Mouse (Mus musculus) left cerebral cortex, postnatal 4 days (tissue): ENCODE measurements around the gene Creb5. TPM values are rescaled to one million over a fixed set of nuclear protein-coding genes. Genes with fewer than 3 reads are reported as not detected.

Experiments
- DNase-seq: peaks from one replicate; pipeline ENCODE4 v3.0.0-alpha.2; 2022
- intact Hi-C: fragments of 180-260 bp; cut with DNase I; formaldehyde crosslinking; loops from one replicate; pipeline ENCODE4 v1.15.1; 2025
- total RNA-seq, 2 experiments: library from RNA; stranded (reverse); gene quantifications; 2 replicates each; pipeline ENCODE4 v1.2.3; 2021

The Creb5 gene
- total RNA-seq, 2 experiments from 2014 or later, result 4.2 to 5.4 TPM

DNA sequence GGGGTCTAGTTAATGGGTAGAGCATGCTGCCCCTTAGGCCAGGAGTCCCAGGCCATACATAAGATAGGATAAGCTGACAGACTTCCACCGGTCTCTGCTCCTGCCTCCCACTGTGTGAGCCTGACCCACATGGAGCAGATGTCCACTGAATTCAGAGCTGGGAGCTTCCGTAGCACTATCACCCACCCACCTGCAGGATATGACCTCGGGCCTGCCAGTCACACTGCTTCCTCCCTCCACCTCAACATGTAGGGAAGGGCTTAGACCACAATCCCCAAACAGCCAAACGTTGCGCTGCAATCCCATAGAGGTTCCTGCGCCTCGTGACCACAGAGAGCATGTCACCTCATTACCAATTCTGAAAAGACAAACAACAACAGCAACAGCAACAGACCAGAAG, 293.3 kb downstream of the Creb5 start:
- no peak for DNase-seq
- intact Hi-C loops, result no loop called here

DNA sequence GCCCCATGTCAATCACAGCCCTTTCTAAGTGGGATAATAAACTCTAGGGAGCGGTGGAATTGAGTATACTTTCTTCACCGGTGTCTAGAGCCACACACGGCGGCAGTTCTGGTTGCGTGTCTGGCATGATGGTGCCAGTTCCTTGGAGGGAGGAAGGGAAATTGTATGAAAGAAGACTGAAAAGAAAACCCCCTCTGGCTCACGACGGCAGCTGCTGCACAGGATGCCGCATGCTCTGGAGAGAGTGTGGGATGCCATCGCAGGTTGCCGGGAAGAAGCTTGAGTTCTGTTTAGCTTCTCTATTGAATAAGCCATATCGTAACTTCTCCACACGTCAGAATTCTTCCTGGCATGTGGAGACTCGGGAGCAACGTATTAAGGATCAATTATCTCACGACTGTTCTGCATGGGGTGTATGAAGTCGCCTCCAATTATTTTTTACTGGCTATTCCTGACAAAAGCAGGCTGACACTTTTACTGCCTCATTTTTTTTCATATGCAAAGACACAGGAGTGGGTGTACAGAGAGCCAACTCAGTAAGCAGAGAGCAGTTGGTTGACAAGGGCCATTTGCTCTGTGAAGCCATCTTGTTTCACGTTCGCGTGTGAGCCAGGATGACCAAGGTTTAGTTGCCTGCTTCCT, 296.3 kb downstream of the Creb5 start:
- DNase-seq, result peak; percentile 24
- intact Hi-C loops, result no loop called here

DNA sequence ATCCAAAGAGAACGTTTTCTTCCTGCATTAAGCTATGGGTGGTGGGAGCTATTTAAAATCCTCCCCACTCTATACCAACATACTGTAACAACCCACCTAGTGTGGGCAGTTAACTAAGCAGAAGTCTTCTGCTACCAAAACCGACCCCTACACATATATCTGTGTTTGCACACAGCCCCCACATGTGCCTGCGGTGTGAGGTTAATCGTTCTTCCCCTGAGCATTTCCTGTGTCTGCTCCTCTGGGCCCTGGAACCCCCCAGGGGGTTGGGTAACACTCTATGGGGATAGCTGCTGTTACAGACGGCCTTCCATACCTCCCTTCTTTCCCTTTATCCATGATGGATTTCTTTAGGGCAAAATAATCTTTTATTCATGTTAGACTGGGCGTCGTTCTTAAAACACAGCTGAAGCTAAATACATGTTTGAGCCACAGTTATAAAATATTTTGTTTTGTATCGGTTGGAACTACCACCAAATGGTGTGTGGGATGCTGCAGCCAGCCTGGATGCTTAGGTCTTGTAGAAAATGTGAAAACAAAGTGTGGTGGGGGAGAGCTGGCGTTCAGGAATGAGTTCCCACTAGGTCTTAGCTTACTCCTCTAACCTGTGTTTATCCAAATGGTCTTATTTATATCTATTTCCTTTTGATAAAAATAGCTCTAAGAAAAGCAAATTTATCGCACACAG, 297.8 kb downstream of the Creb5 start:
- intact Hi-C loops, result no loop called here

DNA sequence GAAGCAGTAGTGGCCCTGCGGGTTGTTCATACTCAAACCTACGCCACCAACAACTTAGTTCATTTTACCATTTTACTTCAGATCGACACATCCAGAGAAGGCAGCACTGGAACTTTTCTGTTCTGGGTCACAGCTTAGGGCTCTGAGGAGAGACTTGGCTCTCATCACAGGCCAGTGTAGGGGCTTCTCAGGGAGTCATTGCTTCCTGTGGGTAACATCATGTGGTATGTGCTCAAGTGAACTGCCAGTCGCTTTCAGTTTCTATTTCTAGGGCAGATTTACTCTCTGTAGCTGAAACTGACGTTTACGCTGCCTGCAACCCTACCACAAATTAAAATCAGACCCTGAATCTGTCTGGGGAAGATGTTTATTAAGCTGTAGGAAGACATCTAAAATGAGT, 302.7 kb downstream of the Creb5 start:
- no peak for DNase-seq
- intact Hi-C loops, result no loop called here

More for the DNA sequence above, 297.8 kb downstream of the Creb5 start:
- no peak for DNase-seq

DNA sequence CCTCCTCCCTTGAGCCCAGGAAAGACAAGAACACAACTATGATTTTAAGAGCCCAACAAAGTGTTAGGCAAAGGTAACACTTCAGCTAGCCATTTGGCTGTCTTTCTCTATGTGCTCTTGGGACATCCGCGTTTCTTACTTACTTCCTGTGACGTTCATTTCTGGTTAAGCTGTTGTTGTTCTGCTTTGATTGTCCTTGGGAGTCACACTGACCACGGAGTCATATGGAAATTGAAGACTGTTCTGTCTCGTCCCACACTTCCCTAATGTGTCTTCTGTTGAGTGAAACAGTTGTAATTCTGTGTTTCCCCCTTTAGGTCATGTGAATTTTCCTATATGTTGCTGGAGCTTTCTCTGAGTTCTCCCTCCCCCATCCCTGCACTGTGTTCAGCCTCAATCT, 305.2 kb downstream of the Creb5 start:
- intact Hi-C loops, result no loop called here
- DNase-seq, result no peak

DNA sequence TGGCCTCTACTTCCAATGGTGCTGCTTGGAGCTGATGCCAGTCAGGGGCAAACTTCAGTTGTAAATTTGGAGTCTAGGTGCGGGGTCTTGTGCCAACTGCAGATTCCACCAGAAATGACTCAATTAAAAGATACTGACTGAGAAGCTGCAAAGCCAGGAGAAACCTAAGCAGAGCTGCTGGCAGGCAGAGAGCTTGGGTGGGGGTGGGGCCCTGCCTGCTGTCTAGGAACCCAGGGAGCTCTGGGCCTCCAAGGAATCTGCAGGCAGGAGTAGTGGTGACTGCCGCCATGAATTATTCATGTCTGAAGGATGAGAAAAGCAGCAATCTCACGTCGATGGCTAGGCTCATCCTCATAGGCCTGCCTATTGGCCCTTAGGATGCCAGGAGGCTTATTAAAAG, 306.5 kb downstream of the Creb5 start:
- DNase-seq, result peak; percentile 14
- intact Hi-C loops, result no loop called here

DNA sequence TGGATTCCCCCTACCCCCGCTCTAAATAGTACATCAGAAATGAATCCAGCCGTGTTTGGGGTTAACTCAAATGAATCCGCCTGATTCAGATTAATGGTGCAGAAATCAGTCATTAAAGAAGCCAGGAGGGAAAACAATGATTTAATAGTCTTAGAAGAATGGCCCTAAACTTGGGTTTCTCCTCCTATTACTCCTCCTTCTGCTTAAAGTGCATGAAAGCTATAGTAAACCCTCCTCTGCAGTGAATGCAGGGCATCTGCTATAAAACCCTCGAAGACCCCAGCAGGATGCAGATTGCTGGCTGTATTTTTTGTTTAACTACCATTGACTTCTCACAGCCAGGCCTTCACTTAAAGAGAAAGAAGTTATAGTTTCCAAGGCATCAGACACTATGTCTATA, 307.2 kb downstream of the Creb5 start:
- intact Hi-C loops, result no loop called here
- DNase-seq, result no peak

DNA sequence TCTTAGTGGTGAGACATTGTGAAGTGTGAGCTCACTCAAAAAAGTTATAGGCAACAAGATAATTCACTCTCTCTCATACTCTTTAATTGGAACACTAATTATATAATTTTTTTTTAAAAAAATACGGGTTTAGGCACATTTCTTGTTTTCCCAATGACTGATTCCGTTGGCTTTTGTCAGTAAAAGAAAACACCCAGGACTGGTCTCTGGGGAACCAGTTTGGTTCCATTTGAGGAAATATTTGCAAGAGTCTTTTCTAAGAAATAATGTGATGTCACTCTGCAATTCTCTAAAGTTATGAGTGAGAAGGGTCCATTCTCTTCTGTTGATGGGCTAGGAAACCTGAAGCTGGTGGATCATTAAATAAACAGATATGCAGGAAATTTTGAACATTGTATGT, 309.3 kb downstream of the Creb5 start:
- DNase-seq, result no peak
- intact Hi-C loops, result no loop called here

DNA sequence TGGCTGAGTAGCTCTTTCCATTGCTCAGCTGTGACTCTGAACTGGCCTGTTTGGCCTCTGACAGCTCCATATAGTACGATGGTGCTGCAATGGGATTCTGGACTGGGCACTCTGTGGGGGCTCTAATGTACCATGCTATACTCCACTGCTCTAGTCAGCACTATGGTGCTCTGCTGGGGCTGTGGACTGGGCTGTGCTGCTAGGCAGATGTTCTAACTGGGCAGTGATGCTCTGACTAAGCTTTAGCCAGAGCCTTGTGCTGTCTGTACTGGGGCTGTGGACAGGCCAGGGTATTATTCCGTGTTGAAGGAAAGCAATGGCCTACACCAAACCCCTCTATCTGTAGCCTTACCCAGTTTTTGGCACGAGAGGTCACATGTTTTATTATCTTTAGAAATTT, 316.0 kb downstream of the Creb5 start:
- DNase-seq, result no peak
- intact Hi-C loops, result no loop called here

DNA sequence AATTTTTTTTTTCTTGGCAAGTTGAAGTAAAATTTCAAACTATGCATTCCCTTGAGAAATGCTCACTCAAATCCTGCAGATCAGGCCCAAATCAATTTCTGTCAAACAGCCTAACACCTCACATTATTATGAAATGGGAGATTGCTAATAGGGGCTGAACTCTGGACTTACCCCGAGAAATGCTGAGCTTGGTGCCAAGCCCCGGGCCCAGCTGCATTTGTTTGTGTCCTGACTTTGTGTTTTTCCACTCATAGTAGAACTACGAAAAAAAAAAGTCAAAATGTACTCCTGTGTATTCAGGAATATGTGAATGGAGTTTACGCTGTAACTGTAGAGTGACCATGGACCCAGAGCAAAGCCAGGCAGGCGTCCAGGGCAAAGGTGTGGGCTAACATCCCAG, 316.6 kb downstream of the Creb5 start:
- intact Hi-C loops, result no loop called here
- no peak for DNase-seq

DNA sequence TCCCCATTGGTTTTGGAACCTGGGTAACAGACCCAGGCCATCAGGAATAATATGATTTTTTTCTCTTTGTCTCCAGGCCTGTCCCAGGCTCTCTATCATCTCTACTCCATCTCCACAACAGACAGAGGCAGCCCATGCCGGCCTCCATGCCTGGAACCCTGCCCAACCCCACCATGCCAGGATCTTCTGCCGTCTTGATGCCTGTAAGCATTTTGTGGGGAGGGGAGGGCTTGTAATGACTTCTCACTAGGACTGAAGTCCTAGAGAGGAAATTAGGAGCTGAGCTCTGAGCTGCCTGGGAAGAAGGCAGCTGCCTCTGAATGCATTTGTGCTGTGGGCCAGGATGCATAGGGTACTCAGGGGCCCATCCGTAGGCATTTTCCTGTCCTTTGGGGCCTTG, 317.3 kb downstream of the Creb5 start:
- DNase-seq, result peak; percentile 46
- intact Hi-C loops, result no loop called here

DNA sequence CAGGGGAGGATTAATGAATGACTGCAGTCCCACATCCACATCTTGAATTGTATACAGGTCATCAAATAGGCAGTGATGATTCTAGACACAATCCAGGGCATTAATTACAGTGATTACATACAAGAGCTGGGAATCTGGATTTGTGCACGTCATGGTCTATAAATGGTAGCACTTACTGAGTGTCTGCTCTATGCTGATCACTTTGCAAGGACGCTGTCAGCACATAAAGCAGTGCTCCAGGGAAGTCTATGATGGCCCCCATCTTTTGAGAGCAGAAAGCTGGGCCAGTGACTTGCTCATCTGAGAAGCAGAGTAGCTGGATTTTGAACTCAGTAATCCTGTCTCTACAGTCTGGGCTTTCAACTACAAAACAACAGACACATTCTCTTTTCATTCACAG, 318.1 kb downstream of the Creb5 start:
- no peak for DNase-seq
- intact Hi-C loops, result no loop called here

DNA sequence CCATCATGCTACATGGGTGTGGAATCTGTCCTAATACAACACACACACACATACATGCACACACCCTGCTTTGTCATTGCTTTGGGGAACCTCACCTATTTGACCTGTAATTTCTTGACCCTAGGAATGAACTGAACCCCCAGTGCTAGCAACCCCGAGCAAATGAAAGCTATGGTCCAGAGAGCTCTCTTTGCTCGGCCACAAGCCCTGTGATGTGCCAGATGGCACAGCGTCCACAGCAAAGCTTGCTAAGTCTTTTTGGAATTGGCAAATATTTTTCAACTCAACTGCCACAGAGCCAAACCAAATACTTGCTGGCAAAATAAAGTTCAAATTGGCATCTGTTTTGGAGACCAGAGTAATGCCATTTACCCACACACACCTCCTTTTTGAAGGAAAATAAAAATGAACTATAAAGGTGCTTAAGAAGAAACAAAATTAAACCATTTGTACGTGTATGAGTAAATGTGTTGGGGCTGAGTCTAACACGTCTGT, 324.4 kb downstream of the Creb5 start:
- intact Hi-C loops, result no loop called here
- no peak for DNase-seq

DNA sequence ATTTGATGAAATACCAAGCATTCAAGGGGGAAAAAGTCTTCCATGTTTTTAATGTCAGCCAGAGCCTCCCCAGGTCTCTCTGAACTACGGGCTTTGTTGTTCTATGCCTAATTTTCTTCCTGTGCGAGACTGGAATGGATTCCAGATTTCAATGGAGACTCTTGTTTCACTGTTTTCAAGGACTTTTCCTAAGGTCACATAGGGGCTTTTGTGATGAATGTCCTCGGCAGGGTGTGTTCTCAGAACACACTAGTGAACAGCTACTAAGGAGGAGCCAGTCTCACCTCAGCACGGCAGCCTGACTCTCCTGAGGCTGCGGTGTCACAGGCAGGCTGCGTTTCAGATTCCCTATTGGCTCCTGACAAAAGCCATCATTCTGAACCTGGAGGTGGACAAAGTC, 325.6 kb downstream of the Creb5 start:
- intact Hi-C loops, result no loop called here
- DNase-seq, result no peak

DNA sequence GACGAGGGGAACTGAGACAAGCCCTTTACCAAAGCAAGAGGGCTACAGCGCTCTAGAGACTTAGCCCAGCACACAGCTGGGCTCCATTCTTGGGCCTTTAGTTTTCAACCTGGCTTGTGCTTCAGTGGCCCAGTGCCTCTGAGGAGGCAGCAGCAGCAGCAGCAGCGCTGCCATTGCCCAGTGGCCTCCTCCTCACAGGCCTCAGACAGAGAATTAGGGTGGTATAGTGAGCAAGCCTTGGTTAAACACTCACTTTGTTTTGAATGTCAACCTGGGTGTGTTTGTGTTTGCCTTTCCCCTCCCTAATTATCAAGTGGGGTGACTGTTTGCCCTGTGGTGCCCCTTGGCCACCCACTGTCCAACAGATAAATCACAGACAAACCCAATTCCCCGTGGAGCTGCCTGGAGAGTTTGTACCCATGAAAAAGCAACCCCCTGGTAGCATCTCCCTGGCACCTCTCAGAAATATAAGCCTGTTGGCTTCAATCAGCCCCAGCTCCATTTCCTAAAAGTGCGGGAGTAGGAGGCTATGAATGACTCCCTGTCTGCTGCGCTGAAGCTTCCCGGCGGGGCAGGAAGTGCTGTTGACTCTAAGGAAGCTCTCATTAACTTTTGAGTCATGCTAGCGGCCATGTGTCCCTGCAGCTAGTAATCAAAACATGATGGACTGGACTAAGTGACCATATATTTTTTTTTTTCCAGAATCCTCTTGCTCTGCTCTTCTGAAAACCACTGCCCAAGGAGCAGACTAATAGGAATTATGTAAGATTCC, 328.6 kb downstream of the Creb5 start:
- intact Hi-C loops, result no loop called here
- DNase-seq, result no peak

DNA sequence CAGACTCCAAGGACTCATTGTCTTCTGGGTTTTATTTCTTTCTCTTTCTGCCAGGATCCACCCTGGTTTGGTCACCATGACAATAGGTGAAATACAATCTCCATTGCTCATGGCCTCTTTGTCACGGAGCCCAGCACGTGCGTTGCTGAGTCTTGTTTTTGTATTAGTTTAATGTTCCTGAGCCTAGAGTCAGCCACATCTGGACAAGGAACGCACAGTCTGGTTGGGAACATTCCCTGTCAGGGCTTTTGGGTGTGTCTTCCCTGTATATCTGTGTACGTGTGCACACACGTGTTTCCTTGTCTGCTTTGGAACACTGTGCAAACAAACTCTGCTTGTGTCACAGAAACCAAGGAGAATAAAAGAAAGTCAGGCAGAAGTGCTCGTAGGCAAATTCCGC, 331.1 kb downstream of the Creb5 start:
- no peak for DNase-seq
- intact Hi-C loops, result no loop called here

DNA sequence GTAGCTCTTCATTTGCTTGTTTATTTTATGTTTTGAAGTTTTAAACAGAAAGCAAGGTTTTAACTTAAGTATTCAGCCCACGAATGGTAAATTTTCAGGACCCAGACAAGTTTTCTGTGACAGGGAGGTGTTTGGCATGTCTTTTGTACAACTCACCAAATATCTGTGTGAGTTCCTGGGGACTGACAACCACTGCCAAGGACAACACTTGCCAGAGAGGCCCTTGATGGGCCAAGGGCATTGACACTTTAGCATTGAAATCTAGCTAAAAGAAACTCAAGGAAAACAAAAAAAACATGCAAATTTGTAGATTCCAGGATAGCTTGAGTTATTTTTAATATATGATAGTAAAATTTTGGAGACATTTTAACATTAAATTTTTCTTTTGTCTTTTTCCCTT, 332.6 kb downstream of the Creb5 start:
- intact Hi-C loops, result no loop called here
- DNase-seq, result no peak

DNA sequence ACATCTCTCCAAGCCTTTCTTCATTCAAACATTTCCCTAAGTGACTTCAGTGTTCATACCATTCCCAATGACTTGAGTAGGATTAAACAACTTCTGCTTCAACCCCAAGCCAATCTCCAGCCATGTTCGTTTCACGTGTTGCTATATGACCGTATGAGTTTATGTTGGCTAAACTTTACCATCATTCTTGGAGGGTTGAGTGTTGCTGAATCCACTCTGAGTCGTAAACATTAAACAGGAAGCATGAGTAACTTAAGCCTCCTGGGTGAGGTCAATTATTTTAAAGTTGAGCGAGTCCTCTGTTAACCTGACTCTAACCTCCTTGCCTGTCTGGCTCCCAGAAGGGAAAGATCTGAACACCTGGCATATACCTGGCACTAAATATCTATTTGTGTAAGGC, 334.2 kb downstream of the Creb5 start:
- intact Hi-C loops, result no loop called here
- no peak for DNase-seq

DNA sequence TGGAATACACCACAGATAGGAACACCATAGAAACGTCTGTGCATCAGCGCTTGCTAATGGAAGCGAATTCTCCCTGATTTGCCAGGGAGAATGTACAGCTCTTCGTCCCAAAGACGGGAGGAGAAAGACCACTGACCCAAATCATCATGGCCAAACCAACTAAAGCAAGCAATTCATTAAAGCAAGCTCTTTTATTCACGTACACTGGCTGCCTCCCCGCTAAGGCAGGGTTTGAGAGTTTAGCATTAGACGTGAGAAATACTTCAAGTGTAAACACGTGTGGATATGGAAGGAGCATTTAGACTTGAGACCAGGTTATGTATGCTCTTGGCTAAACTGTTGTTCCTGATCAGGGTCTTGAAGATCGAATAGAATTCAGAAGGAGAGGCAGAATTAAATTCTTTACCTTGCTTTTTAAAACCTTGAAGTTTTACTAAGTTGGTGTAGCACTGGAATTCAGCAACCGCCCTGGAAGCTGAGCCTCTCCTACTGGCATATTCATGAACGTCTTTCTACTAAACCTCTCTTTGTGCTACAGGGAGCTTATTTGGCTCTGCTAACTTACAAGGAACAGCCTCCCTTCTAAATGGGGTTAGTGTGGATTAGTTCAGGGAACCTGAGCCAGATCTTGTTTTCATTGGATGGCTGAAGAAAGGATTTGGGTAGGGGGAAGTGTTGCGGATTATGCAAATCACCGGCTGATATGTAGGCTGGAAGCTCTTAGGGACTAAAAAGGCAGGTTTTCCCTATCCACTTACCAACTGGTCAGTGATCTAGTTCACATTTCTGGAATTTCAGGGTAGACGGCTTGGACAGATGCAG, 337.6 kb downstream of the Creb5 start:
- intact Hi-C loops, result no loop called here
- DNase-seq, result no peak

DNA sequence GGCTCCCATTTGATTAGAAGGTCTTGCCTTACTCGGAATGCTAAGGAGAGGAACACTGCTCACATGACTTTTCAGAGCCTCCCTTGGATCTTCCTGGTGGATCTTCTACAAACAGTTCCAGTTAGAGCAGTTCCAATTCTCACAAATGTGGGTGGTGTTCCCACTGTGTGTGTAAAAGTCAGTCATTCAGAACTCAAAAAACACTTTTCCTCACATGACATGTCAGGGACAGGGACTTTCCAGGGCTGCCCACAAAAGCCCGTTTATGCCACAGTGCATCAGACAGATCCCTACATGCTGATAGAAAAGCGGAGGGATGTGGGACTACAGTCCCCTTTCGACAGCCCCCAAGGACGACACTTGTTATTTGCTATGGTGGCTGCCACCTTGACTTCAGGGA, 339.0 kb downstream of the Creb5 start:
- intact Hi-C loops, result no loop called here
- DNase-seq, result no peak

DNA sequence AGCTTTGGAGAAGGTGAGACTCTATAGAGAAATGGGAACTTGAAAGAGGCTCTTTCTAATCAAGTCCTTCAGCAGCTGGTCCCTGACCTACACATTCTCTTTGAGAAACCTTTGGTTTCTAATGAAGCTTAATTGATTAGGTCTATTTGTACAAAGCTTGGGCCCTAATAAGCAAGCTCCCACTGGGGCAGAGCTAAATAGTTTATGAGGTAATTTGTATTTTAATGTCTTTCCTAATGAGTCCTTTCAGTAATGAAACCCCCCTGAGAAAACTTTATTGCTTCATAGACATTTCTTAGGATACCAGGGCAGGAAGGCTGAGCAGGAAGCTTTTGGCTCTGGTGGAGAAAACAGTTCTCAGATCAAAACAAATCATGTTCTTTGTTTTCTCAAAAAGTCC, 341.6 kb downstream of the Creb5 start:
- intact Hi-C loops, result no loop called here
- DNase-seq, result no peak
